Mouse (Mus musculus): ENCODE data around the gene Mmp3. TPM values are rescaled to one million over a fixed set of nuclear protein-coding genes. Genes with fewer than 3 reads are reported as not detected.
"Not testable (repeated sequence)": the region's sequence is repeated elsewhere in the genome, so short reads cannot be mapped to it uniquely, and the experiment has no call there.

Gene Mmp3
- 0.56 and 0.84 TPM in 2 replicates for polyA plus RNA-seq (2012; rRNA removed)

GRCm38 (mm10) chr9:7445522-7445921 is at the start of gene Mmp3:
Gene Mmp3, plus strand, starts transcription at chr9:7445822.
- no peak within 1 kb of the TSS for H3K4me3 ChIP-seq (ENCODE audit: insufficient read depth, low read depth, low read length)
- H3K4me1 ChIP-seq (ENCODE audit: control insufficient read depth, insufficient read depth, low read length): no peaks in the 10 kb centered on the region
- no peaks in the 10 kb centered on the region for H3K27me3 ChIP-seq (replicated peaks; ENCODE audit: control insufficient read depth, insufficient read depth, low read length)
- no peak for DNase-seq
- H3K27ac ChIP-seq (ENCODE audit: insufficient read depth, low read depth, low read length): no peak within 1 kb of the TSS
- no peaks in the 10 kb centered on the region for H3K36me3 ChIP-seq (ENCODE audit: control insufficient read depth, insufficient read depth, low read length)
- 87% methylated on average over 2 of the region's 2 CpGs for WGBS
- TF ChIP-seq POLR2A (IDR thresholded peaks at IDR 0.05; ENCODE audit: low read depth, low read length) (no peak), CTCF (conservative IDR thresholded peaks at IDR 0.05; ENCODE audit: insufficient read depth, insufficient read length, low read depth, low read length) (no peak)

GRCm38 (mm10) chr9:7396556-7396955 is 49.1 kb upstream of the Mmp3 start:
- 81% methylated on average over 8 of the region's 8 CpGs for WGBS
- not testable (repeated sequence) for H3K4me3 ChIP-seq (ENCODE audit: insufficient read depth, low read depth, low read length)

GRCm38 (mm10) chr9:7453302-7453701 is 7.7 kb downstream of the Mmp3 start:
- no peak overlapping the region for H3K27ac ChIP-seq (ENCODE audit: insufficient read depth, low read depth, low read length)
- 74% methylated on average over 2 of the region's 2 CpGs for WGBS
- TF ChIP-seq CTCF (conservative IDR thresholded peaks at IDR 0.05; ENCODE audit: insufficient read depth, insufficient read length, low read depth, low read length) (no peak), POLR2A (IDR thresholded peaks at IDR 0.05; ENCODE audit: low read depth, low read length) (no peak)
- H3K4me1 ChIP-seq (ENCODE audit: control insufficient read depth, insufficient read depth, low read length): no peaks in the 10 kb centered on the region
- no peaks in the 10 kb centered on the region for H3K27me3 ChIP-seq (replicated peaks; ENCODE audit: control insufficient read depth, insufficient read depth, low read length)
- H3K4me3 ChIP-seq (ENCODE audit: insufficient read depth, low read depth, low read length): no peak overlapping the region
- no peaks in the 10 kb centered on the region for H3K36me3 ChIP-seq (ENCODE audit: control insufficient read depth, insufficient read depth, low read length)
- DNase-seq: no peak

More at GRCm38 (mm10) chr9:7396556-7396955, 49.1 kb upstream of the Mmp3 start:
- H3K27ac ChIP-seq (ENCODE audit: insufficient read depth, low read depth, low read length); H3K36me3 ChIP-seq (ENCODE audit: control insufficient read depth, insufficient read depth, low read length); H3K27me3 ChIP-seq (replicated peaks; ENCODE audit: control insufficient read depth, insufficient read depth, low read length); H3K4me1 ChIP-seq (ENCODE audit: control insufficient read depth, insufficient read depth, low read length); DNase-seq: not testable (repeated sequence)

GRCm38 (mm10) chr9:7470262-7470661 is 24.6 kb downstream of the Mmp3 start:
- no peak overlapping the region for H3K4me3 ChIP-seq (ENCODE audit: insufficient read depth, low read depth, low read length)
- 97% methylated on average over 1 of the region's 1 CpGs for WGBS
- no peak overlapping the region for H3K27ac ChIP-seq (ENCODE audit: insufficient read depth, low read depth, low read length)
- H3K36me3 ChIP-seq (ENCODE audit: control insufficient read depth, insufficient read depth, low read length): no peaks in the 10 kb centered on the region
- no peak for DNase-seq
- TF ChIP-seq POLR2A (IDR thresholded peaks at IDR 0.05; ENCODE audit: low read depth, low read length): no peak
- TF ChIP-seq CTCF (conservative IDR thresholded peaks at IDR 0.05; ENCODE audit: insufficient read depth, insufficient read length, low read depth, low read length): no peak
- no peaks in the 10 kb centered on the region for H3K4me1 ChIP-seq (ENCODE audit: control insufficient read depth, insufficient read depth, low read length)
- H3K27me3 ChIP-seq (replicated peaks; ENCODE audit: control insufficient read depth, insufficient read depth, low read length): no peaks in the 10 kb centered on the region

- TF ChIP-seq POLR2A (IDR thresholded peaks at IDR 0.05; ENCODE audit: low read depth, low read length): no peak
- no peak for TF ChIP-seq CTCF (conservative IDR thresholded peaks at IDR 0.05; ENCODE audit: insufficient read depth, insufficient read length, low read depth, low read length)
- Histone ChIP-seq H3K36me3 (ENCODE audit: control insufficient read depth, insufficient read depth, low read length) (no peaks in the 10 kb centered on the region), H3K4me3 (ENCODE audit: insufficient read depth, low read depth, low read length) (no peak overlapping the region), H3K4me1 (ENCODE audit: control insufficient read depth, insufficient read depth, low read length) (no peaks in the 10 kb centered on the region), H3K27ac (ENCODE audit: insufficient read depth, low read depth, low read length) (no peak overlapping the region), H3K27me3 (replicated peaks; ENCODE audit: control insufficient read depth, insufficient read depth, low read length) (no peaks in the 10 kb centered on the region)
- DNase-seq: no peak
- WGBS: 30% methylated on average over 5 of the region's 5 CpGs
Measured at GRCm38 (mm10) chr9:7483684-7484394, 38.2 kb downstream of the Mmp3 start.

GRCm38 (mm10) chr9:7501138-7501537 is 55.5 kb downstream of the Mmp3 start:
- WGBS: 74% methylated on average over 3 of the region's 3 CpGs
- no peaks in the 10 kb centered on the region for H3K36me3 ChIP-seq (ENCODE audit: control insufficient read depth, insufficient read depth, low read length)
- no peak overlapping the region for H3K4me3 ChIP-seq (ENCODE audit: insufficient read depth, low read depth, low read length)
- H3K27ac ChIP-seq (ENCODE audit: insufficient read depth, low read depth, low read length): no peak overlapping the region
- no peaks in the 10 kb centered on the region for H3K4me1 ChIP-seq (ENCODE audit: control insufficient read depth, insufficient read depth, low read length)
- no peaks in the 10 kb centered on the region for H3K27me3 ChIP-seq (replicated peaks; ENCODE audit: control insufficient read depth, insufficient read depth, low read length)
- TF ChIP-seq CTCF (conservative IDR thresholded peaks at IDR 0.05; ENCODE audit: insufficient read depth, insufficient read length, low read depth, low read length) (no peak), POLR2A (IDR thresholded peaks at IDR 0.05; ENCODE audit: low read depth, low read length) (no peak)
- DNase-seq: no peak

- TF ChIP-seq POLR2A (IDR thresholded peaks at IDR 0.05; ENCODE audit: low read depth, low read length) (no peak), CTCF (conservative IDR thresholded peaks at IDR 0.05; ENCODE audit: insufficient read depth, insufficient read length, low read depth, low read length) (no peak)
- no peak for DNase-seq
Measured at GRCm38 (mm10) chr9:7502051-7502450, 56.4 kb downstream of the Mmp3 start, which contains the start of gene Mmp10. Gene Mmp10, plus strand, starts transcription at chr9:7502352.

More at GRCm38 (mm10) chr9:7502051-7502450, 56.4 kb downstream of the Mmp3 start, which contains the start of gene Mmp10:
- H3K27me3 ChIP-seq (replicated peaks; ENCODE audit: control insufficient read depth, insufficient read depth, low read length): no peaks in the 10 kb centered on the region
- H3K4me1 ChIP-seq (ENCODE audit: control insufficient read depth, insufficient read depth, low read length): no peaks in the 10 kb centered on the region
- H3K27ac ChIP-seq (ENCODE audit: insufficient read depth, low read depth, low read length): no peak within 1 kb of the TSS
- no peak within 1 kb of the TSS for H3K4me3 ChIP-seq (ENCODE audit: insufficient read depth, low read depth, low read length)
- WGBS: 69% methylated on average over 3 of the region's 3 CpGs
- H3K36me3 ChIP-seq (ENCODE audit: control insufficient read depth, insufficient read depth, low read length): no peaks in the 10 kb centered on the region

Other genes starting within 250 kb of the Mmp3 start
- 1.2 and 1.7 TPM in 2 replicates for gene Mmp13, start 173.3 kb upstream of the Mmp3 start, polyA plus RNA-seq (2012; rRNA removed)
- 1.0 and 1.4 TPM in 2 replicates for gene Mmp12, start 101.4 kb upstream of the Mmp3 start, polyA plus RNA-seq (2012; rRNA removed)
- not detected in 2 replicates for gene Mmp1b, start 57.8 kb upstream of the Mmp3 start, polyA plus RNA-seq (2012; rRNA removed)
- not detected in 2 replicates for gene Mmp10, start 56.5 kb downstream of the Mmp3 start, polyA plus RNA-seq (2012; rRNA removed)
- 0.03 TPM in 1 of 2 replicates, not detected in the other for gene Mmp8, start 112.6 kb downstream of the Mmp3 start, polyA plus RNA-seq (2012; rRNA removed)
- not detected in 2 replicates for gene Mmp27, start 125.6 kb downstream of the Mmp3 start, polyA plus RNA-seq (2012; rRNA removed)
- not detected in 2 replicates for gene Mmp20, start 182.4 kb downstream of the Mmp3 start, polyA plus RNA-seq (2012; rRNA removed)
- not detected in 2 replicates for gene Mmp7, start 246.3 kb downstream of the Mmp3 start, polyA plus RNA-seq (2012; rRNA removed)